Mouse (Mus musculus) megakaryocyte, embryonic 14.5 days (primary cell): ENCODE measurements at regions not wholly inside any gene's neighbourhood (a gene's known extent, or its start where the extent isn't known, plus 50 kb on each side); places are given as distances from the start of the nearest gene placed in this dataset.

Experiments
- FLI1 ChIP-seq: IDR thresholded peaks from 2 replicates; pipeline ENCODE4 v1.6.1; 2012; ENCODE audit warnings: low read length, inconsistent platforms, mixed read lengths
- GATA1 ChIP-seq: IDR thresholded peaks from 3 replicates; pipeline ENCODE4 v1.6.1; 2012; ENCODE audit warnings: mixed read lengths, low read length, inconsistent platforms, borderline replicate concordance

GRCm38 (mm10) chr13:97383351-97383750 is 142.4 kb downstream of the Enc1 start:
- no peak for TF ChIP-seq GATA1
- no peak for TF ChIP-seq FLI1
